Mouse (Mus musculus): ENCODE measurements around the gene Cstb. TPM values are rescaled to one million over a fixed set of nuclear protein-coding genes. Genes with fewer than 3 reads are reported as not detected.

Gene Cstb
- polyA plus RNA-seq, 1 experiment from 2014 or later = 222 TPM

GRCm38 (mm10) chr10:78464201-78464791, 38.8 kb downstream of the Cstb start:
- 2% methylated on average over 32 of the region's 32 CpGs for WGBS
- Histone ChIP-seq H3K9me3 (no peaks in the 10 kb centered on the region), H3K4me1 (peaks cover 30% of the 10 kb centered on the region), H3K36me3 (no peaks in the 10 kb centered on the region), H3K4me3 (peak overlapping the region; percentile 70), H3K27me3 (no peaks in the 10 kb centered on the region), H3K27ac (peak overlapping the region; percentile 9; the same call in 1 of the 2 replicates), H3K9ac (peak overlapping the region; percentile 78), H3K4me2 (peak overlapping the region; percentile 99)
- peak; percentile 20; the same call in 1 of the 2 replicates for ATAC-seq (ENCODE audit: insufficient number of reproducible peaks, insufficient read depth, low FRiP score, low TSS enrichment, low read depth)

GRCm38 (mm10) chr10:78464792-78465207, 39.3 kb downstream of the Cstb start, which contains the start of gene Pdxk:
Gene Pdxk (minus strand): TSS chr10:78464975.
- Histone ChIP-seq H3K4me2 (peak within 1 kb of the TSS; percentile 99), H3K9ac (peak within 1 kb of the TSS; percentile 78), H3K9me3 (no peaks in the 10 kb centered on the region), H3K36me3 (no peaks in the 10 kb centered on the region), H3K4me3 (peak within 1 kb of the TSS; percentile 70), H3K4me1 (peaks cover 30% of the 10 kb centered on the region), H3K27me3 (no peaks in the 10 kb centered on the region), H3K27ac (peak within 1 kb of the TSS; percentile 48)
- peak; percentile 86 for ATAC-seq (ENCODE audit: insufficient number of reproducible peaks, insufficient read depth, low FRiP score, low TSS enrichment, low read depth)
- WGBS = under 1% methylated on average over 35 of the region's 35 CpGs

- WGBS = 71% methylated on average over 3 of the region's 3 CpGs
- H3K9me3 ChIP-seq = no peaks in the 10 kb centered on the region
These were observed 40.0 kb downstream of the Cstb start for GRCm38 (mm10) chr10:78465472-78465871.

GRCm38 (mm10) chr10:78466647-78467046, 41.2 kb downstream of the Cstb start:
- no peak overlapping the region for H3K9ac ChIP-seq
- H3K4me2 ChIP-seq = no peak overlapping the region
- H3K4me1 ChIP-seq = peaks cover 27% of the 10 kb centered on the region
- no peak for ATAC-seq (ENCODE audit: insufficient number of reproducible peaks, insufficient read depth, low FRiP score, low TSS enrichment, low read depth)
- H3K9me3 ChIP-seq = no peaks in the 10 kb centered on the region
- H3K27ac ChIP-seq = no peak overlapping the region
- H3K27me3 ChIP-seq = no peaks in the 10 kb centered on the region
- H3K36me3 ChIP-seq = no peaks in the 10 kb centered on the region
- WGBS = 78% methylated on average over 9 of the region's 9 CpGs
- no peak overlapping the region for H3K4me3 ChIP-seq

More at GRCm38 (mm10) chr10:78465472-78465871, 40.0 kb downstream of the Cstb start:
- H3K4me3 ChIP-seq = no peak overlapping the region
- H3K27ac ChIP-seq = peak overlapping the region; percentile 48
- no peak for ATAC-seq (ENCODE audit: insufficient number of reproducible peaks, insufficient read depth, low FRiP score, low TSS enrichment, low read depth)
- peak overlapping the region; percentile 99 for H3K4me2 ChIP-seq
- peaks cover 26% of the 10 kb centered on the region for H3K4me1 ChIP-seq
- H3K9ac ChIP-seq = peak overlapping the region; percentile 78; the same call in 1 of the 2 replicates
- H3K27me3 ChIP-seq = no peaks in the 10 kb centered on the region
- no peaks in the 10 kb centered on the region for H3K36me3 ChIP-seq

GRCm38 (mm10) chr10:78467761-78468310, 42.4 kb downstream of the Cstb start:
- 22% methylated on average over 2 of the region's 2 CpGs for WGBS
- Histone ChIP-seq H3K4me3 (no peak overlapping the region), H3K27ac (no peak overlapping the region), H3K27me3 (no peaks in the 10 kb centered on the region), H3K36me3 (no peaks in the 10 kb centered on the region), H3K9ac (no peak overlapping the region), H3K9me3 (no peaks in the 10 kb centered on the region), H3K4me1 (peaks cover 27% of the 10 kb centered on the region), H3K4me2 (no peak overlapping the region)
- ATAC-seq (ENCODE audit: insufficient number of reproducible peaks, insufficient read depth, low FRiP score, low TSS enrichment, low read depth) = no peak

GRCm38 (mm10) chr10:78470582-78471313, 45.3 kb downstream of the Cstb start:
- H3K4me3 ChIP-seq = no peak overlapping the region
- H3K27me3 ChIP-seq = no peaks in the 10 kb centered on the region
- ATAC-seq (ENCODE audit: insufficient number of reproducible peaks, insufficient read depth, low FRiP score, low TSS enrichment, low read depth) = no peak
- H3K9me3 ChIP-seq = no peaks in the 10 kb centered on the region
- no peak overlapping the region for H3K9ac ChIP-seq
- peak overlapping the region; percentile 33 for H3K4me2 ChIP-seq
- no peaks in the 10 kb centered on the region for H3K36me3 ChIP-seq
- H3K27ac ChIP-seq = no peak overlapping the region
- peaks cover 12% of the 10 kb centered on the region for H3K4me1 ChIP-seq
- WGBS = 21% methylated on average over 15 of the region's 15 CpGs

- no peak overlapping the region for H3K27ac ChIP-seq
- no peaks in the 10 kb centered on the region for H3K36me3 ChIP-seq
- H3K4me2 ChIP-seq = no peak overlapping the region
- no peaks in the 10 kb centered on the region for H3K27me3 ChIP-seq
- WGBS = 92% methylated on average over 3 of the region's 3 CpGs
- H3K9me3 ChIP-seq = no peaks in the 10 kb centered on the region
- peaks cover 12% of the 10 kb centered on the region for H3K4me1 ChIP-seq
- ATAC-seq (ENCODE audit: insufficient number of reproducible peaks, insufficient read depth, low FRiP score, low TSS enrichment, low read depth) = no peak
- no peak overlapping the region for H3K4me3 ChIP-seq
- H3K9ac ChIP-seq = no peak overlapping the region
These were observed 46.6 kb downstream of the Cstb start for GRCm38 (mm10) chr10:78472046-78472445.

- no peaks in the 10 kb centered on the region for H3K27me3 ChIP-seq
- no peaks in the 10 kb centered on the region for H3K9me3 ChIP-seq
- no peak overlapping the region for H3K27ac ChIP-seq
- no peak overlapping the region for H3K9ac ChIP-seq
- no peak overlapping the region for H3K4me3 ChIP-seq
- peaks cover 6% of the 10 kb centered on the region for H3K4me1 ChIP-seq
- no peak for ATAC-seq (ENCODE audit: insufficient number of reproducible peaks, insufficient read depth, low FRiP score, low TSS enrichment, low read depth)
- no peaks in the 10 kb centered on the region for H3K36me3 ChIP-seq
- WGBS = 69% methylated on average over 5 of the region's 5 CpGs
- H3K4me2 ChIP-seq = no peak overlapping the region
These were observed 48.0 kb downstream of the Cstb start for GRCm38 (mm10) chr10:78473434-78473833.

GRCm38 (mm10) chr10:78474759-78475158, 49.3 kb downstream of the Cstb start:
- Histone ChIP-seq H3K36me3 (no peaks in the 10 kb centered on the region), H3K4me2 (no peak overlapping the region), H3K4me3 (no peak overlapping the region), H3K4me1 (peaks cover 6% of the 10 kb centered on the region), H3K27ac (no peak overlapping the region), H3K9ac (no peak overlapping the region), H3K9me3 (no peaks in the 10 kb centered on the region), H3K27me3 (no peaks in the 10 kb centered on the region)
- whole genome bisulfite sequencing = 72% methylated on average over 8 of the region's 8 CpGs
- ATAC-seq (ENCODE audit: insufficient number of reproducible peaks, insufficient read depth, low FRiP score, low TSS enrichment, low read depth) = no peak

- Histone ChIP-seq H3K36me3 (no peaks in the 10 kb centered on the region), H3K4me1 (peaks cover 4% of the 10 kb centered on the region; the same call in 1 of the 2 replicates)
- 73% methylated on average over 4 of the region's 4 CpGs for WGBS
These were observed 51.4 kb downstream of the Cstb start for GRCm38 (mm10) chr10:78476821-78477220.

More at GRCm38 (mm10) chr10:78476821-78477220, 51.4 kb downstream of the Cstb start:
- no peak overlapping the region for H3K4me2 ChIP-seq
- no peak overlapping the region for H3K4me3 ChIP-seq
- no peak overlapping the region for H3K27ac ChIP-seq
- H3K27me3 ChIP-seq = no peaks in the 10 kb centered on the region
- no peak overlapping the region for H3K9ac ChIP-seq
- ATAC-seq (ENCODE audit: insufficient number of reproducible peaks, insufficient read depth, low FRiP score, low TSS enrichment, low read depth) = no peak
- no peaks in the 10 kb centered on the region for H3K9me3 ChIP-seq
